10 mouse cellular contexts compared by ENCODE assay signal in genomic region chr1:172410806-172411205, GRCm38 (mm10). TPM values are rescaled to one million over a fixed set of nuclear protein-coding genes. Genes with fewer than 3 reads are reported as not detected.
A peak's percentile ranks its signal among the peaks of the same experiment; 100 is the strongest.
DNase-seq lines count a peak whose midpoint lies in the region; ATAC-seq and TF ChIP-seq lines count a peak whose summit lies in the region.
"Had no signal": no experiment of that assay in that cellular context is flagged by ENCODE, and none has a peak within 500 bp of the region (broad histone marks: within the 10 kb centered on the region; RNA-seq: fewer than 3 reads in every experiment).

No protein-coding gene starts in this region.

- TF ChIP-seq POLR2A in bone marrow macrophage, adult 2 months (IDR thresholded peaks at IDR 0.05; ENCODE audit: borderline replicate concordance, low read depth, low read length), result no peak

- TF ChIP-seq CTCF in bone marrow macrophage, adult 2 months (IDR thresholded peaks at IDR 0.05; ENCODE audit: low read depth, low read length), result 0 out of 2 replicates have a peak, but pooled peaks have one; percentile 22

- no peak overlapping the region for H3K27ac ChIP-seq in heart, embryonic 10.5 days
- H3K27ac ChIP-seq in bone marrow macrophage, adult 2 months (ENCODE audit: insufficient read depth, low read depth, low read length), result no peak overlapping the region
- H3K27ac ChIP-seq: limb, embryonic 12.5 days; stomach, embryonic 15.5 days had no signal

- H3K9me3 ChIP-seq in heart, embryonic 10.5 days, result no peaks in the 10 kb centered on the region
- H3K9me3 ChIP-seq: limb, embryonic 12.5 days; stomach, embryonic 15.5 days had no signal

- peak; percentile 63 for ATAC-seq in CD4-positive, CD25-positive, alpha-beta regulatory T cell, adult 4 months
- peak; percentile 76 for ATAC-seq in megakaryocyte progenitor cell, adult 5-6 weeks (replicated peaks; ENCODE audit: poor library complexity)

- no peak overlapping the region for H3K4me3 ChIP-seq in heart, embryonic 10.5 days
- no peak overlapping the region for H3K4me3 ChIP-seq in bone marrow macrophage, adult 2 months (ENCODE audit: insufficient read depth, low read length)
- H3K4me3 ChIP-seq: limb, embryonic 12.5 days; stomach, embryonic 15.5 days had no signal

- H3K4me1 ChIP-seq in heart, embryonic 10.5 days, result 0 out of 2 replicates have a peak, but pooled peaks cover 3% of the 10 kb centered on the region
- H3K4me1 ChIP-seq in bone marrow macrophage, adult 2 months (ENCODE audit: control insufficient read depth, insufficient read depth, low read length), result no peaks in the 10 kb centered on the region

- DNase-seq in heart, adult 11 months, result peak; percentile 90
- DNase-seq in heart, embryonic 10.5 days (ENCODE audit: low spot score), result no peak
- peak; percentile 18 to 22 for DNase-seq in gastrocnemius, adult 8-10 months (ENCODE audit: low spot score in 2 of 2)
- DNase-seq in layer of hippocampus, adult 9-10 months (ENCODE audit: low spot score), result peak; percentile 38
- peak; percentile 85 for DNase-seq in splenic B cell, adult 2 months (ENCODE audit: low read depth, low spot score)

- H3K27me3 ChIP-seq in heart, embryonic 10.5 days (ENCODE audit: insufficient read depth, poor library complexity, severe bottlenecking), result peaks cover 14% of the 10 kb centered on the region
- H3K27me3 ChIP-seq in splenic B cell, adult 2 months (ENCODE audit: control insufficient read depth, insufficient read depth, low read length, poor library complexity, severe bottlenecking), result no peaks in the 10 kb centered on the region
- H3K27me3 ChIP-seq: stomach, embryonic 15.5 days had no signal

- no peaks in the 10 kb centered on the region for H3K36me3 ChIP-seq in heart, embryonic 10.5 days
- H3K36me3 ChIP-seq in splenic B cell, adult 2 months (ENCODE audit: control insufficient read depth, insufficient read depth, low read length, poor library complexity, severe bottlenecking), result no peaks in the 10 kb centered on the region
- H3K36me3 ChIP-seq: limb, embryonic 12.5 days; stomach, embryonic 15.5 days had no signal

- 6% methylated on average over 4 of the region's 4 CpGs for WGBS in heart, embryonic 10.5 days

RNA-seq across cellular contexts. Expression of gene Pigm, which starts 34.5 kb away (rescaled TPM):
- 8.0 and 8.6 TPM in 2 replicates for polyA plus RNA-seq in heart, embryonic 10.5 days (2016; fragmentation: Nextera tagmentation; extraction: Ambion mirVana)
- 1 to 10 TPM; 3.6 to 6.0 TPM for polyA plus RNA-seq in CD4-positive, CD25-positive, alpha-beta regulatory T cell, adult 4 months (2017; shearing (Covaris generic))
- polyA plus RNA-seq in bone marrow macrophage, adult 2 months (2012; ENCODE audit: insufficient read depth, insufficient read length, missing spikeins), result 14.3 and 15.4 TPM in 2 replicates
- 1 to 10 TPM; 3.2 to 3.4 (median 3.2) TPM for total RNA-seq in gastrocnemius, adult 8-10 months (2022)
- 14.7 and 16.2 TPM in 2 replicates for total RNA-seq in megakaryocyte progenitor cell, adult 5-6 weeks (2015)
- 15.3 and 15.7 TPM in 2 replicates for total RNA-seq in megakaryocyte progenitor cell, adult 5-6 weeks (2017)
